Mouse (Mus musculus): ENCODE measurements at regions not wholly inside any gene's neighbourhood (a gene's known extent, or its start where the extent isn't known, plus 50 kb on each side); places are given as distances from the start of the nearest gene placed in this dataset.

DNA sequence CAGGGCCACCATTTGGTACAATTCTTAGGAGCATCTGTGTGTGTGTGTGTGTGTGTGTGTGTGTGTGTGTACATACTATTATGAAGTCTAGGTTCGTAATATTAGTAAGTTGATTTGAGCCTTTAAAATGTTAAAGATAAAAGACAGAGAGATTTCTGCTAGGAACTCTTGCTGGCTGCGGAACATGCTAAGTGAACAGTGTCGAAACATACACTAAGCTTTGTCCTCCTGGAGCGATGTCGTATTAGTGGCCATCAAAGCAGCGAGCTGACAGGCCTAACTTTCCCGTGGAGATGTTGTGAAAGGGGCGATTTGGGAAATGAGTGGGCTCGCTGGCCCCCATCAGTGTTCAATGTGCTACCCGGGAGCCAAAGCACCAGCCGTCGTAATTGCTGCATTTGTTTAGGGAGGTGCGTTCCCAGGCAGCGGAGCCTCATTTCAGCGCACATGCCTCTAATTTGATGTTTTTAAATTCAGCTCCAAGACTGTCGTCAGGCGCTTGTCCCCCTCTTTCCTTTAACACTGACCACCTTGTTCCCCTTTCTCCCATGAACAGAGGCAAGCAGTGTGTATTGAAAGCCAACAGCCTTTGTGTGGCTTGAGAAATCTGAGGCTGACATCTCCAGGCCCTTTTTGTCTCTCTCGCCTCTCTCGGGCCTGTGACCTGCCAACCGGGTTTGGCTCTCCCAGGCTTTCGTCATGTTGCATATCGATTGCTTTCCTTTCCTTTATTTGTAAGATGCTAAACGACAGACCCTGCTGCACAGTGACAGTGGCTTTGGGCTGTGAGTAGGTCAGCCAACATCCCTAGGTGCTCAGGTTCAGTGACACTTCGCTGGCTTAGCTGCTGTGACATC lies 426.3 kb downstream of the Sorl1 start:
- Histone ChIP-seq H3K4me1 (replicated peaks) (0 out of 2 replicates have a peak, but pooled peaks cover 2% of the 10 kb centered on the region), H3K9me3 (no peaks in the 10 kb centered on the region), H3K9ac (no peak overlapping the region), H3K27me3 (replicated peaks) (no peaks in the 10 kb centered on the region), H3K4me2 (replicated peaks) (no peak overlapping the region), H3K36me3 (no peaks in the 10 kb centered on the region), H3K4me3 (replicated peaks) (no peak overlapping the region), H3K27ac (no peak overlapping the region)
- 75% methylated on average over 24 of the region's 24 CpGs for WGBS
- ATAC-seq: no peak

DNA sequence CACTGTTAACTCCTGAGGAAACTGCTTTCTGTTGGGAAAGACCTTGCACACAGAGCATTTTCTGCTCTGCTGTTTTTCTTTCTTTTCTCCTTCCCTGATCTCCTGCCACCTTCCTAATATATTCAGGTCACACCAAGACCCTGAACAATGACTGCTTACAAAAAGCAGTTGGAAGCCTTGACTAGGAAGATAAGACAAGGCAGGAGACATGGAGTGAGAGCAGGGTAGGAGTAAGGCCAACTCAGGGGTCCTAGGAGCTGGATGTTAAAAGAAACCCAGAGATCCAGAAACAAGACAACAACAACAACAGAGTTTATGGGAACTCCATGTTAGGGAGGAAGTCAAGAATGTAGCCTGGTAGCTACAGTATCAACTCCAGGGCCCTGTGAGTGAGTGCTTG lies 426.9 kb downstream of the Sorl1 start:
- Histone ChIP-seq H3K36me3 (no peaks in the 10 kb centered on the region), H3K27ac (no peak overlapping the region), H3K4me1 (replicated peaks) (0 out of 2 replicates have a peak, but pooled peaks cover 2% of the 10 kb centered on the region), H3K9me3 (no peaks in the 10 kb centered on the region), H3K27me3 (replicated peaks) (no peaks in the 10 kb centered on the region), H3K4me2 (replicated peaks) (no peak overlapping the region), H3K9ac (no peak overlapping the region), H3K4me3 (replicated peaks) (no peak overlapping the region)
- no peak for ATAC-seq

DNA sequence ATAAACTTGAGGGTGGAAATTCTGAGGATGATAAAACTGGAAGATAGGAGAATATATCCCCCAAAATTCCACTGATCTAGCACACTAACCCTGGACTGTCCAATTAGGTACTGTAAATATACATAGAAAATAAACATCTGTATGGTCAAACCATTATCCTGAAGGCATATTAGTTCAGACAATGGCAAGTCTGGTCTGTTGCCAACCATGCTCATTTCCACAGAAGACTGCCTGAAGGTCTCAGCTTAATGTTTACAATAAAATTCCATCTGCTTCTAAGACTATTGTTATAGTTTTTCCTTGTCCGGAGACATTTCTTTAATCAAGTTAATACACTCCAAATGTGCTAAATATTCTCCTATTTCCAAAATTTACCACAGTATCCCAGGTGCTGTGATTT lies 441.2 kb downstream of the Sorl1 start:
- ATAC-seq: no peak
- WGBS: 51% methylated on average over 1 of the region's 1 CpGs
- no peak overlapping the region for H3K27ac ChIP-seq
- H3K4me2 ChIP-seq (replicated peaks): no peak overlapping the region
- H3K4me3 ChIP-seq (replicated peaks): no peak overlapping the region
- no peaks in the 10 kb centered on the region for H3K4me1 ChIP-seq (replicated peaks)
- H3K36me3 ChIP-seq: no peaks in the 10 kb centered on the region
- H3K27me3 ChIP-seq (replicated peaks): no peaks in the 10 kb centered on the region
- H3K9ac ChIP-seq: no peak overlapping the region
- H3K9me3 ChIP-seq: no peaks in the 10 kb centered on the region

DNA sequence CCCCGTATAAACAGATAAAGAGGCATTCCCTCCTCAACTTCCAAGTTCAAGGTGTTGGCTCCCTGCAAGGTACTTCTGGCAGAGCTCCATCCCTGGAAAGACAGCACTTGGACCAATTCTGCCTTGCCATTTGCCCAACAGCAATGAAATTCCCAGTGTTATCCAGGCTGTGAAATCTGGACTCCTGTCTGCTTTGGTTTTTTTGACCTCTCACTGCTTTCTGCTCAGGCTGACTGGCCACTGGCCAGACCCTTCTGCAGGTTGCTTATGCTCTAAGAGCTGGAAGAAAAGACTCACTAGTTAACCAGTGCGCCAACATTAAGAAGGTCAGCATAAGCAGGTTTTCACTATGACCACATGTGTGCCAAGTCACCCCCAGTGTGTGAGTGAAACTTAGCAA lies 448.4 kb downstream of the Sorl1 start:
- no peaks in the 10 kb centered on the region for H3K9me3 ChIP-seq
- H3K4me2 ChIP-seq (replicated peaks): no peak overlapping the region
- H3K36me3 ChIP-seq: no peaks in the 10 kb centered on the region
- no peak overlapping the region for H3K27ac ChIP-seq
- no peaks in the 10 kb centered on the region for H3K4me1 ChIP-seq (replicated peaks)
- no peak for ATAC-seq
- no peak overlapping the region for H3K9ac ChIP-seq
- 88% methylated on average over 2 of the region's 2 CpGs for WGBS
- no peak overlapping the region for H3K4me3 ChIP-seq (replicated peaks)
- no peaks in the 10 kb centered on the region for H3K27me3 ChIP-seq (replicated peaks)

DNA sequence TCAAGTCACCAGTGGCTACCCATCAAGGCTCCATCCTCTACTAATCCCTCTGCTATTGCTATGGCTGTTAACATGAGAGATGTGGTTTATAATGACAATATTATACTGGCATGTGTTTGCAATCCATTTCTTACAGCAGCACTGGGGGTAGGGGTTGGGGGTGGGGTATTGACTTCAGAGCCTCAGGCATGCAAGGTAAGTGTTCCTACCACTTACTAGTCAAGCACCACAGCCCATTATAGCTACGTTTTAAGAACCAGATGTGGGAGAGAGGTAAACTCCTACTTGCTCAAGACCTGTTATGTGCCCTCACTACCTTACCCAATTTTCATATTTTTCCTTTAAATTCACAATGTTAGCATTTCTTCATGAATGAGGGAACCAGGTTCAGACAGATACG lies 451.1 kb downstream of the Sorl1 start:
- Histone ChIP-seq H3K9me3 (no peaks in the 10 kb centered on the region), H3K27me3 (replicated peaks) (no peaks in the 10 kb centered on the region), H3K27ac (no peak overlapping the region), H3K4me3 (replicated peaks) (no peak overlapping the region), H3K4me2 (replicated peaks) (no peak overlapping the region), H3K4me1 (replicated peaks) (no peaks in the 10 kb centered on the region), H3K9ac (no peak overlapping the region), H3K36me3 (no peaks in the 10 kb centered on the region)
- WGBS: 71% methylated on average over 2 of the region's 2 CpGs
- no peak for ATAC-seq

DNA sequence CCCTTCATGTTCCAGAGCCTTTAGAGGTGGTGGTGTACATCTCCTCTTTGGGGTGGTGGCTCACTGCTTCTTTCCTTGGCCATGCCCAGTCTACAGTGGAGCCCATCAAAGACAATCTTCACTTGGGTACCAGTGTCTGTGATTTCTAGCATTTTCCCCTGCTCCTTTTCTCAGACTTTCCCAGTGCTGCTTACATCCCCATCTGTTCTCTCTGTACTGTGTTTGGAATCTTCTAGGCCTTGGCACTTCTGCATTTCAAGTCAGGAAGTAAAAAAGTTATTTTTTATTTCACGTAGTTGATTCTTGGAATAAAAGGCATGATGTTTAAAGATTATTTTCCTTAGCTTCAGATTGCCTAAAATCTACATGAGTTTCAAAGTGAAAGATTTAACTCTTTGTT lies 455.4 kb downstream of the Sorl1 start:
- H3K4me1 ChIP-seq (replicated peaks): no peaks in the 10 kb centered on the region
- H3K27ac ChIP-seq: no peak overlapping the region
- H3K36me3 ChIP-seq: no peaks in the 10 kb centered on the region
- ATAC-seq: no peak
- H3K9ac ChIP-seq: no peak overlapping the region
- no peak overlapping the region for H3K4me3 ChIP-seq (replicated peaks)
- WGBS: 77% methylated on average over 1 of the region's 1 CpGs
- no peaks in the 10 kb centered on the region for H3K27me3 ChIP-seq (replicated peaks)
- H3K4me2 ChIP-seq (replicated peaks): no peak overlapping the region
- H3K9me3 ChIP-seq: no peaks in the 10 kb centered on the region

DNA sequence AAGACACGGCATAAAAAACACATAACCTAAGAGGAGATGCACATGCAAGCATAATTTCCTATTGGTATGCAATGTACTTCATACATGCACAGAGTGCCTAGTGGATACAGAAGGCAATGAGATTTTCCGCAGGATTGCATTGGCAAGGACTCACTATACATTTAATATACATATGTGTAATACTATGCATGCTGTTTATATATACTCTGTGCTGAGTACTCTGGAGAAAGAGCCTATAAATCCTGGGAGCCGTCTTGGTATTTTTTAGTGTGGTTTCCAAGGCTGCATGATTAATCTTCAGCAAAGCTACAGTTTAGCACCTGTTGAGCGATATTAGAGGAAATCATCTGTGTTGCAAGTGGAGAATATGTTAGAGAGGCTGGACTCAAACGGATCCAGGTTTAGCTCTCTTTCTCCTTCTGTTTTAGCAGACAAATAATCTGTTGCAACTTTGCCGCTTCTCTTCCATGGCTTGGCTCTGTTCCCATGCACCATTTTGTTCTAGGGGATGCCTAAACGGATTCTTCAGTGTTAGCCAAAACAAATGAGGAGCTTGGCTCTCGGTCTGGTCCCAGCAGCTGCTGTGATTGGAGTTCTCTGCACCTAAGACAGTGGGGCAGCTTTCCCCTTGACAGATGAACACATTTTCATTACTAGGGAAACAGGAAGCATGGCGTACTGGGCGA lies 459.0 kb downstream of the Sorl1 start:
- no peak overlapping the region for H3K27ac ChIP-seq
- WGBS: 54% methylated on average over 10 of the region's 10 CpGs

DNA sequence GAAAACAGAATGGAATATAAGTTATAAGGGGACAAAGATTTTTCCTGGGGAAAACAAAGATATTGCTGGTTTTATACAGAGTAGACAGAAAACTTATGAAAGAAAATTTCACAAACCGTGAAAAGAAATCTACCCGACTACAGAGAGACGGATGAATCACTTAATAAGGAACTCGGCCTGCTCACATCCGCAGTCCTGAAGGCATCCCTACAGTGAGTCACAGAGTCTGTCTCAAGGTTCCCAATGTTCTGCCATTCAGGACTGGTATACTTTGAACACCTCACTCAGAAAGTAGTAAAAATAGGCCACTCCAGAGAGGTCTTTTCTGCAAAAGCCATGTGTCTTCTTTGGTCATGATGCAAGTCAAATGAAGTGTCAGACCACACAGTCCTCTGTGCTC lies 463.5 kb downstream of the Sorl1 start:
- 85% methylated on average over 5 of the region's 5 CpGs for WGBS
- Histone ChIP-seq H3K27ac (no peak overlapping the region), H3K27me3 (replicated peaks) (no peaks in the 10 kb centered on the region), H3K4me3 (replicated peaks) (no peak overlapping the region), H3K9me3 (no peaks in the 10 kb centered on the region), H3K9ac (no peak overlapping the region), H3K4me1 (replicated peaks) (no peaks in the 10 kb centered on the region), H3K36me3 (no peaks in the 10 kb centered on the region), H3K4me2 (replicated peaks) (no peak overlapping the region)
- no peak for ATAC-seq

More for the DNA sequence above, 459.0 kb downstream of the Sorl1 start:
- H3K9ac ChIP-seq: no peak overlapping the region
- H3K4me2 ChIP-seq (replicated peaks): no peak overlapping the region
- no peak overlapping the region for H3K4me3 ChIP-seq (replicated peaks)
- no peaks in the 10 kb centered on the region for H3K27me3 ChIP-seq (replicated peaks)
- no peaks in the 10 kb centered on the region for H3K9me3 ChIP-seq
- no peaks in the 10 kb centered on the region for H3K4me1 ChIP-seq (replicated peaks)
- no peak for ATAC-seq
- no peaks in the 10 kb centered on the region for H3K36me3 ChIP-seq

DNA sequence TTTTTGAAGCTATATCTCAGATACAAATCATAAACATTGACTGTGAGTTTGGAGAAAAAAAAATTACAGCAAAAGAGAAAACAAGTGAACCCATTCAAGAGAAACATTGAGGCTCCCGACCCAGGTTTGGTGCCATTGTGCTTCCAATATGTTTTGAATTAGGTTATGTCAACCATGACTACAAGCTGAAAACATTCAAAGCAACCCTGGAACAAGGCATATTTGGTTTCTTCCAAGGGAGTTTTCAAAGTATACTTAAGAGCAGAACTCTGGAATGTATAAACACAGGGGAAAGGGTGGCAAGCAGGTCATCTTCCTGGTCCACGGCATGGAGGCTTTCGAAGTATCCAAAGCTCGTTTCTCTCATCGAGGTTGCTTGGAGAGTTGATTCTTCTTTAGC lies 464.1 kb downstream of the Sorl1 start:
- H3K9me3 ChIP-seq: no peaks in the 10 kb centered on the region
- no peaks in the 10 kb centered on the region for H3K27me3 ChIP-seq (replicated peaks)
- H3K27ac ChIP-seq: no peak overlapping the region
- H3K4me3 ChIP-seq (replicated peaks): no peak overlapping the region
- no peak for ATAC-seq
- H3K4me2 ChIP-seq (replicated peaks): no peak overlapping the region
- no peaks in the 10 kb centered on the region for H3K36me3 ChIP-seq
- H3K4me1 ChIP-seq (replicated peaks): no peaks in the 10 kb centered on the region
- WGBS: 48% methylated on average over 5 of the region's 5 CpGs
- no peak overlapping the region for H3K9ac ChIP-seq

DNA sequence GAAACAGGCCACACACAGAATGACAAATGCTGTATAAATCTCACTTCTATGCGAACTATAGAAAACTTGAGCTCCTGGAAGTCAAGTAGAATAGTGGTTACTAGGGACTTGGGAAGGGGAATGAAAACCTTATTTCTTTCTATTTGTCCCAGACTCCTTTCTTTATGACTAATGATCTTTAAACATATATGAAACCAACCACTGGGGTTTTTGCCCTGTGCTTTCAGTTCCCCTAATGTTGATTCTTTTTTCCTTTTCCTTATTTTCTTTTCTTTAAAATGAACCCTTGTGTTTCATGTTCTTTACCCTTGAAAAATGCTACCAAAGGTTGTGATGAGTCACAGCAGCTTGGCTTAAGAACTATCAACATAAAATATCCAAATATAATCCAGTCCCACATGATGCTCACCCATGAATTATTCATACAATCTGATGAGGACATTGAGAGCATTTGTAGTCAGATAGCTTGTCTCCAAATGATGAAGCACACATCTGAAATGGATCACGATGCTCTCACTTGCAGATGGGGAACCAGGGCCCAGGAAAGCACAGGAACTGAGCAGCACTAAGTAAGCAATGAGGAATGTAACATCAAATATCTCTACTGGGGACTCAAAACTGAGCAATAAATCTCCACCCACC lies 470.2 kb upstream of the Ubash3b start:
- WGBS: 56% methylated on average over 2 of the region's 2 CpGs
- Histone ChIP-seq H3K4me1 (replicated peaks) (no peaks in the 10 kb centered on the region), H3K4me3 (replicated peaks) (no peak overlapping the region), H3K9me3 (no peaks in the 10 kb centered on the region), H3K4me2 (replicated peaks) (no peak overlapping the region), H3K27me3 (replicated peaks) (no peaks in the 10 kb centered on the region), H3K27ac (no peak overlapping the region), H3K36me3 (no peaks in the 10 kb centered on the region), H3K9ac (no peak overlapping the region)
- ATAC-seq: no peak

DNA sequence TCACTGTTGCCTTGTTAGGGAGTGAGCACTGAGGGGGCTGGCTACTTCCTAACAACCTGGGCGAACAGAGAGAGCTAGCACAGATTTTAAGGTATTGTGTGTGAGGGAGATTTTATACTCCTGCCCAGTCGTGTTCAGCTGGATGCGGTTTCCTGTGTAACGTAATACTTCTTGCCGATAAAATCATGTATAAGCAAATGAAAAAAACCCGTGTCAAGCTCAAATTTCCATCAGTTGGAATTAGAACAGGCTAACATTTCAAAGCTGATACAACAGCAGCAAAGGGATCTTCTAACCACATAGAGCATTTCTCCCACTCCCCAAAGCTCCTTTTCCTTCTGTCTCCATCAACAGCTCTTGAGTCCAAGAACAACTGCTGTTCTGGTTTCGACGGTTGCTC lies 459.8 kb upstream of the Ubash3b start:
- no peaks in the 10 kb centered on the region for H3K4me1 ChIP-seq (replicated peaks)
- no peak overlapping the region for H3K4me2 ChIP-seq (replicated peaks)
- no peaks in the 10 kb centered on the region for H3K27me3 ChIP-seq (replicated peaks)
- no peaks in the 10 kb centered on the region for H3K36me3 ChIP-seq
- no peak overlapping the region for H3K9ac ChIP-seq
- H3K9me3 ChIP-seq: no peaks in the 10 kb centered on the region
- no peak overlapping the region for H3K27ac ChIP-seq
- no peak for ATAC-seq
- H3K4me3 ChIP-seq (replicated peaks): no peak overlapping the region
- WGBS: 72% methylated on average over 8 of the region's 8 CpGs

DNA sequence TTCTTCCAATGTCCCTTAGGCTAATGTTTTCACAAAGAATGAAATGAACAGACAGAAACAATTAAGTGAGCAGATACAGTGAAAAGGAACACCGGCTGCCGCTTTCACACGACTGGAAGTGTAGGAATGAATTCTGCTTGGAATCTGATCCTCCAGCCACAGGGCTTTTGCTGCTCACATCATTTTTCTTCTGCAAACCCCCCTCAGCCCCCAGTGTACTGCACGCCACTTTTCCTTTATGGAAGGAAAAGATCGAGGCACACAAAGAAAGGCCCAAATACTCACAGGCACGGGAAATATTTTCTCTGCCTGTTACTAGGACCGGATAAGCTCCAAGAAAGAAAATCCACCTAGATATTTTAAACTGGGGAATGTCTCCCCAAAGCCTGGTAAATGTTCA lies 452.5 kb upstream of the Ubash3b start:
- Histone ChIP-seq H3K9ac (no peak overlapping the region), H3K4me1 (replicated peaks) (peaks cover 9% of the 10 kb centered on the region; the same call in 1 of the 2 replicates), H3K9me3 (no peaks in the 10 kb centered on the region), H3K36me3 (no peaks in the 10 kb centered on the region), H3K4me3 (replicated peaks) (no peak overlapping the region), H3K27me3 (replicated peaks) (no peaks in the 10 kb centered on the region), H3K27ac (peak overlapping the region; percentile 51; the same call in 1 of the 2 replicates), H3K4me2 (replicated peaks) (no peak overlapping the region)
- no peak for ATAC-seq
- WGBS: 44% methylated on average over 7 of the region's 7 CpGs
